Mouse (Mus musculus): Measurements from ENCODE around the gene Zfp423. TPM values are rescaled to one million over a fixed set of nuclear protein-coding genes. Genes with fewer than 3 reads are reported as not detected.

Gene Zfp423
- polyA plus RNA-seq, 1 experiment from 2014 or later: 36.5 TPM

GRCm38 (mm10) chr8:87668736-87669135 lies 290.7 kb downstream of the Zfp423 start:
- no peak overlapping the region for H3K27ac ChIP-seq
- H3K9me3 ChIP-seq: no peaks in the 10 kb centered on the region
- no peaks in the 10 kb centered on the region for H3K27me3 ChIP-seq
- no peak overlapping the region for H3K9ac ChIP-seq
- no peak for ATAC-seq (ENCODE audit: insufficient number of reproducible peaks, insufficient read depth, low FRiP score, low TSS enrichment)
- no peak overlapping the region for H3K4me3 ChIP-seq
- 79% methylated on average over 2 of the region's 2 CpGs for WGBS
- H3K4me2 ChIP-seq (replicated peaks): no peak overlapping the region
- peaks cover under 1% of the 10 kb centered on the region; the same call in 1 of the 2 replicates for H3K4me1 ChIP-seq
- 0 out of 2 replicates have a peak, but pooled peaks cover 5% of the 10 kb centered on the region for H3K36me3 ChIP-seq

GRCm38 (mm10) chr8:87667914-87668643 lies 291.3 kb downstream of the Zfp423 start:
- Histone ChIP-seq H3K9me3 (no peaks in the 10 kb centered on the region), H3K4me1 (peaks cover 6% of the 10 kb centered on the region), H3K4me2 (replicated peaks) (no peak overlapping the region), H3K27me3 (0 out of 2 replicates have a peak, but pooled peaks cover 2% of the 10 kb centered on the region), H3K27ac (no peak overlapping the region), H3K36me3 (0 out of 2 replicates have a peak, but pooled peaks cover 5% of the 10 kb centered on the region), H3K4me3 (no peak overlapping the region), H3K9ac (no peak overlapping the region)
- no peak for ATAC-seq (ENCODE audit: insufficient number of reproducible peaks, insufficient read depth, low FRiP score, low TSS enrichment)
- WGBS: 87% methylated on average over 26 of the region's 26 CpGs

- Histone ChIP-seq H3K4me1 (peaks cover 13% of the 10 kb centered on the region), H3K4me2 (replicated peaks) (no peak overlapping the region), H3K27me3 (peaks cover 7% of the 10 kb centered on the region; the same call in 1 of the 2 replicates), H3K9me3 (no peaks in the 10 kb centered on the region), H3K36me3 (0 out of 2 replicates have a peak, but pooled peaks cover 5% of the 10 kb centered on the region), H3K9ac (no peak overlapping the region), H3K4me3 (no peak overlapping the region), H3K27ac (no peak overlapping the region)
- no peak for ATAC-seq (ENCODE audit: insufficient number of reproducible peaks, insufficient read depth, low FRiP score, low TSS enrichment)
- 86% methylated on average over 6 of the region's 6 CpGs for WGBS
Observed at GRCm38 (mm10) chr8:87667297-87667696, 292.1 kb downstream of the Zfp423 start.

- Histone ChIP-seq H3K4me2 (replicated peaks) (no peak overlapping the region), H3K4me1 (peaks cover 29% of the 10 kb centered on the region), H3K4me3 (no peak overlapping the region), H3K27me3 (peaks cover 24% of the 10 kb centered on the region), H3K9me3 (no peaks in the 10 kb centered on the region), H3K9ac (no peak overlapping the region), H3K27ac (no peak overlapping the region), H3K36me3 (no peaks in the 10 kb centered on the region)
- no peak for ATAC-seq (ENCODE audit: insufficient number of reproducible peaks, insufficient read depth, low FRiP score, low TSS enrichment)
- 92% methylated on average over 8 of the region's 8 CpGs for WGBS
Observed at GRCm38 (mm10) chr8:87665337-87665736, 294.1 kb downstream of the Zfp423 start.

GRCm38 (mm10) chr8:87664217-87664509 lies 295.2 kb downstream of the Zfp423 start:
- Histone ChIP-seq H3K9ac (no peak overlapping the region), H3K27me3 (peaks cover 33% of the 10 kb centered on the region), H3K9me3 (no peaks in the 10 kb centered on the region), H3K27ac (no peak overlapping the region), H3K36me3 (no peaks in the 10 kb centered on the region), H3K4me2 (replicated peaks) (no peak overlapping the region), H3K4me3 (no peak overlapping the region), H3K4me1 (peaks cover 37% of the 10 kb centered on the region)
- ATAC-seq (ENCODE audit: insufficient number of reproducible peaks, insufficient read depth, low FRiP score, low TSS enrichment): no peak
- 83% methylated on average over 2 of the region's 2 CpGs for WGBS

- peaks cover 37% of the 10 kb centered on the region for H3K4me1 ChIP-seq
- H3K27ac ChIP-seq: no peak overlapping the region
- H3K36me3 ChIP-seq: no peaks in the 10 kb centered on the region
- H3K9me3 ChIP-seq: no peaks in the 10 kb centered on the region
- H3K4me2 ChIP-seq (replicated peaks): peak overlapping the region; percentile 50
- H3K4me3 ChIP-seq: peak overlapping the region; percentile 20
- peak overlapping the region; percentile 15; the same call in 1 of the 2 replicates for H3K9ac ChIP-seq
- ATAC-seq (ENCODE audit: insufficient number of reproducible peaks, insufficient read depth, low FRiP score, low TSS enrichment): peak; percentile 59; the same call in 1 of the 2 replicates
- 13% methylated on average over 18 of the region's 18 CpGs for WGBS
- peaks cover 33% of the 10 kb centered on the region for H3K27me3 ChIP-seq
Observed at GRCm38 (mm10) chr8:87663349-87664216, 295.8 kb downstream of the Zfp423 start.

- H3K9me3 ChIP-seq: no peaks in the 10 kb centered on the region
- ATAC-seq (ENCODE audit: insufficient number of reproducible peaks, insufficient read depth, low FRiP score, low TSS enrichment): 0 out of 2 replicates have a peak, but pooled peaks have one; percentile 26
- H3K27me3 ChIP-seq: peaks cover 33% of the 10 kb centered on the region
- no peaks in the 10 kb centered on the region for H3K36me3 ChIP-seq
- H3K4me1 ChIP-seq: peaks cover 37% of the 10 kb centered on the region
- H3K9ac ChIP-seq: peak overlapping the region; percentile 15; the same call in 1 of the 2 replicates
- H3K27ac ChIP-seq: 0 out of 2 replicates have a peak overlapping the region, but pooled peaks have one; percentile 37
- H3K4me3 ChIP-seq: peak overlapping the region; percentile 20
- peak overlapping the region; percentile 50 for H3K4me2 ChIP-seq (replicated peaks)
- WGBS: 3% methylated on average over 25 of the region's 25 CpGs
Observed at GRCm38 (mm10) chr8:87662811-87663341, 296.5 kb downstream of the Zfp423 start.

GRCm38 (mm10) chr8:87662307-87662771 lies 297.1 kb downstream of the Zfp423 start:
- H3K9me3 ChIP-seq: no peaks in the 10 kb centered on the region
- no peak for ATAC-seq (ENCODE audit: insufficient number of reproducible peaks, insufficient read depth, low FRiP score, low TSS enrichment)
- peaks cover 33% of the 10 kb centered on the region for H3K27me3 ChIP-seq
- peak overlapping the region; percentile 50 for H3K4me2 ChIP-seq (replicated peaks)
- H3K36me3 ChIP-seq: no peaks in the 10 kb centered on the region
- peaks cover 37% of the 10 kb centered on the region for H3K4me1 ChIP-seq
- peak overlapping the region; percentile 20 for H3K4me3 ChIP-seq
- no peak overlapping the region for H3K27ac ChIP-seq
- no peak overlapping the region for H3K9ac ChIP-seq
- WGBS: 3% methylated on average over 27 of the region's 27 CpGs

GRCm38 (mm10) chr8:87660916-87661910 lies 298.2 kb downstream of the Zfp423 start:
- ATAC-seq (ENCODE audit: insufficient number of reproducible peaks, insufficient read depth, low FRiP score, low TSS enrichment): no peak
- H3K9ac ChIP-seq: 0 out of 2 replicates have a peak overlapping the region, but pooled peaks have one; percentile 7
- peak overlapping the region; percentile 22; the same call in 1 of the 2 replicates for H3K4me3 ChIP-seq
- peaks cover 45% of the 10 kb centered on the region for H3K4me1 ChIP-seq
- 11% methylated on average over 34 of the region's 34 CpGs for WGBS
- H3K27me3 ChIP-seq: peaks cover 33% of the 10 kb centered on the region
- peak overlapping the region; percentile 49 for H3K4me2 ChIP-seq (replicated peaks)
- no peaks in the 10 kb centered on the region for H3K36me3 ChIP-seq
- H3K27ac ChIP-seq: no peak overlapping the region
- H3K9me3 ChIP-seq: no peaks in the 10 kb centered on the region

GRCm38 (mm10) chr8:87660029-87660915 lies 299.1 kb downstream of the Zfp423 start:
- peaks cover 45% of the 10 kb centered on the region for H3K4me1 ChIP-seq
- peaks cover 33% of the 10 kb centered on the region for H3K27me3 ChIP-seq
- H3K4me2 ChIP-seq (replicated peaks): peak overlapping the region; percentile 49
- ATAC-seq (ENCODE audit: insufficient number of reproducible peaks, insufficient read depth, low FRiP score, low TSS enrichment): no peak
- no peaks in the 10 kb centered on the region for H3K9me3 ChIP-seq
- H3K27ac ChIP-seq: no peak overlapping the region
- peak overlapping the region; percentile 22 for H3K4me3 ChIP-seq
- peak overlapping the region; percentile 34; the same call in 1 of the 2 replicates for H3K9ac ChIP-seq
- WGBS: 5% methylated on average over 43 of the region's 43 CpGs
- no peaks in the 10 kb centered on the region for H3K36me3 ChIP-seq

Measured in embryonic facial prominence, embryonic 12.5 days (tissue).